Mouse (Mus musculus): ENCODE measurements around the gene Vmn1r193. TPM values are rescaled to one million over a fixed set of nuclear protein-coding genes. Genes with fewer than 3 reads are reported as not detected.

Vmn1r193 gene
- polyA plus RNA-seq (2012; fragmentation: generic; extraction: Trizol), result not detected

DNA sequence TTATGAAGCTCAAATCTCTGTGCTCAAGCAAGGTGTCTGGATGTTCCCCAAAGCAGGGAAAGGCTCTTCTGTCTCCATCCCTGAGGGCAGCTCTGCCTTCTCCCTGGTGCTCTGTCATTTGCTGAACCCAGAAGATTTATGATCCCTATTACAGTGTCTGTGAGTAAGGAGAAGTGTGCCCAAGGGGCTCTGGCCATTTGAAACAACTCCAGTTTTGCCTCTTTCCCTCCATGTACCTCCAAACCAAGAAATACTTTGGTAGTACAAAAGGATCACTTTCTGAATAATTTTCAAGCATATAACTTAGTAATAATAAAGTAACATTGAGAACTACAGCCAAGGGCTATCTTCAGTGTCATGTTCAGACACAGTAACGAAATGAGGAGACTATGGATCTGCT lies at the start of gene Vmn1r193:
Vmn1r193 (minus strand) TSS at position 101 of the 400 bp plus-strand sequence.

GRCm38 (mm10) chr13:22270222-22270621 lies 47.3 kb upstream of the Vmn1r193 start, which contains the start of gene Vmn1r195:
Gene Vmn1r195, plus strand, starts transcription at chr13:22270522.

DNA sequence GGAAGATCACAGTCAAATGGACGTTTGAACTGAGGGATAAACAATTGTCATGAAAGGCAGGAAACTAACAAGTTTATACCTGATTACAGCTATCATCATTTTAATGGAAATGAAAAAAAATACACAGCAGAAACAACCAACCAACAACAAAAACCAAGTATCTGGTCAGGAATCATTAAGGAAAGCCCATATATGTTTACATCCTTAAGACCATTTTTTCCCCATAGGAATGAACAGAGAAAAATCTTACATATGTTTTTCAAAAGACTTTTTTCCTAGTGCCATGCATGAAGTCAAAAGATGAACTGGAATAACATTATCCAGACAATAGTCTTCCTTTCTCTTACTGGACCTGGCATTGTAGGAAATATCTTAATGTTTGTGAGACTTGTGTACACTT lies 21.0 kb upstream of the Vmn1r193 start, which contains the start of gene Vmn1r194:
Vmn1r194 (plus strand) TSS at position 301 of the 400 bp plus-strand sequence.

GRCm38 (mm10) chr13:22191041-22191440 lies 31.9 kb downstream of the Vmn1r193 start, which contains the start of gene Vmn1r192:
Gene Vmn1r192, minus strand, starts transcription at chr13:22191141.

GRCm38 (mm10) chr13:22183869-22184268 lies 39.1 kb downstream of the Vmn1r193 start, which contains the start of gene Vmn1r191:
Gene Vmn1r191, minus strand, starts transcription at chr13:22183969.

Other genes starting within 250 kb of the Vmn1r193 start
- not detected for gene Pom121l2, start 242.0 kb downstream of the Vmn1r193 start, polyA plus RNA-seq (2012; fragmentation: generic; extraction: Trizol)
- gene Prss16, start 213.4 kb downstream of the Vmn1r193 start, polyA plus RNA-seq (2012; fragmentation: generic; extraction: Trizol), result 1 to 10 TPM; 1.1 to 3.2 TPM
- gene Hist1h2ah, start 187.6 kb downstream of the Vmn1r193 start, polyA plus RNA-seq (2012; fragmentation: generic; extraction: Trizol), result 10 to 100 TPM in 1 of 2 experiments, 1 to 10 TPM in 1; 5.3 to 10.8 TPM
- 10 to 100 TPM; 10.6 to 56.7 TPM for gene Hist1h2bk, start 187.3 kb downstream of the Vmn1r193 start, polyA plus RNA-seq (2012; fragmentation: generic; extraction: Trizol)
- 10 to 100 TPM; 16.9 to 37.5 TPM for gene Hist1h4i, start 181.8 kb downstream of the Vmn1r193 start, polyA plus RNA-seq (2012; fragmentation: generic; extraction: Trizol)
- gene Hist1h2ag, start 180.2 kb downstream of the Vmn1r193 start, polyA plus RNA-seq (2012; fragmentation: generic; extraction: Trizol), result 10 to 100 TPM; 16.6 to 26.8 TPM
- gene Hist1h2bj, start 179.9 kb downstream of the Vmn1r193 start, polyA plus RNA-seq (2012; fragmentation: generic; extraction: Trizol), result 10 to 100 TPM in 1 of 2 experiments, 1 to 10 TPM in 1; 5.0 to 50.5 TPM
- not detected for gene Vmn1r188, start 138.7 kb downstream of the Vmn1r193 start, polyA plus RNA-seq (2012; fragmentation: generic; extraction: Trizol)
- gene Vmn1r189, start 117.3 kb downstream of the Vmn1r193 start, polyA plus RNA-seq (2012; fragmentation: generic; extraction: Trizol), result not detected
- gene Vmn1r191, start 39.2 kb downstream of the Vmn1r193 start, polyA plus RNA-seq (2012; fragmentation: generic; extraction: Trizol), result not detected
- not detected for gene Vmn1r192, start 32.0 kb downstream of the Vmn1r193 start, polyA plus RNA-seq (2012; fragmentation: generic; extraction: Trizol)
- gene Vmn1r194, start 21.1 kb upstream of the Vmn1r193 start, polyA plus RNA-seq (2012; fragmentation: generic; extraction: Trizol), result not detected
- gene Vmn1r195, start 47.4 kb upstream of the Vmn1r193 start, polyA plus RNA-seq (2012; fragmentation: generic; extraction: Trizol), result not detected
- gene Vmn1r196, start 66.8 kb upstream of the Vmn1r193 start, polyA plus RNA-seq (2012; fragmentation: generic; extraction: Trizol), result not detected
- not detected for gene Vmn1r197, start 101.4 kb upstream of the Vmn1r193 start, polyA plus RNA-seq (2012; fragmentation: generic; extraction: Trizol)
- gene Vmn1r198, start 127.2 kb upstream of the Vmn1r193 start, polyA plus RNA-seq (2012; fragmentation: generic; extraction: Trizol), result not detected
- gene Vmn1r199, start 156.7 kb upstream of the Vmn1r193 start, polyA plus RNA-seq (2012; fragmentation: generic; extraction: Trizol), result not detected
- not detected for gene Vmn1r200, start 167.2 kb upstream of the Vmn1r193 start, polyA plus RNA-seq (2012; fragmentation: generic; extraction: Trizol)
- gene Vmn1r201, start 248.8 kb upstream of the Vmn1r193 start, polyA plus RNA-seq (2012; fragmentation: generic; extraction: Trizol), result not detected

All from C3H10T1/2 (cell line).